Mouse (Mus musculus): ENCODE measurements around the gene Rundc1. TPM values are rescaled to one million over a fixed set of nuclear protein-coding genes. Genes with fewer than 3 reads are reported as not detected.
A peak's percentile ranks its signal among the peaks of the same experiment; 100 is the strongest.
"Not testable (repeated sequence)": the region's sequence is repeated elsewhere in the genome, so short reads cannot be mapped to it uniquely, and the experiment has no call there.

Gene Rundc1
- polyA plus RNA-seq, 1 experiment from 2014 or later = 22.5 TPM

- H3K4me2 ChIP-seq (replicated peaks) = peak overlapping the region; percentile 94
- no peaks in the 10 kb centered on the region for H3K36me3 ChIP-seq
- 3% methylated on average over 13 of the region's 13 CpGs for WGBS
- no peaks in the 10 kb centered on the region for H3K9me3 ChIP-seq
- H3K27ac ChIP-seq = no peak overlapping the region
- peaks cover 10% of the 10 kb centered on the region; the same call in 1 of the 2 replicates for H3K27me3 ChIP-seq
- no peak for ATAC-seq (ENCODE audit: insufficient number of reproducible peaks, insufficient read depth, low FRiP score, low TSS enrichment)
- H3K4me1 ChIP-seq = peaks cover 17% of the 10 kb centered on the region
- H3K4me3 ChIP-seq = peak overlapping the region; percentile 72
- peak overlapping the region; percentile 73 for H3K9ac ChIP-seq
These were observed 43.8 kb downstream of the Rundc1 start for GRCm38 (mm10) chr11:101468731-101469130.

- Histone ChIP-seq H3K4me3 (peak overlapping the region; percentile 72; the same call in 1 of the 2 replicates), H3K36me3 (no peaks in the 10 kb centered on the region), H3K4me2 (replicated peaks) (peak overlapping the region; percentile 94), H3K4me1 (peaks cover 13% of the 10 kb centered on the region), H3K27ac (no peak overlapping the region), H3K27me3 (peaks cover 10% of the 10 kb centered on the region; the same call in 1 of the 2 replicates), H3K9me3 (no peaks in the 10 kb centered on the region), H3K9ac (no peak overlapping the region)
- ATAC-seq (ENCODE audit: insufficient number of reproducible peaks, insufficient read depth, low FRiP score, low TSS enrichment) = no peak
- WGBS = 67% methylated on average over 4 of the region's 4 CpGs
These were observed 44.3 kb downstream of the Rundc1 start for GRCm38 (mm10) chr11:101469155-101469554.

GRCm38 (mm10) chr11:101470206-101470605 lies 45.3 kb downstream of the Rundc1 start:
- H3K9me3 ChIP-seq = no peaks in the 10 kb centered on the region
- no peak for ATAC-seq (ENCODE audit: insufficient number of reproducible peaks, insufficient read depth, low FRiP score, low TSS enrichment)
- no peak overlapping the region for H3K4me3 ChIP-seq
- no peak overlapping the region for H3K27ac ChIP-seq
- H3K9ac ChIP-seq = no peak overlapping the region
- 31% methylated on average over 7 of the region's 7 CpGs for WGBS
- H3K4me2 ChIP-seq (replicated peaks) = no peak overlapping the region
- 0 out of 2 replicates have a peak, but pooled peaks cover 3% of the 10 kb centered on the region for H3K4me1 ChIP-seq
- peaks cover 10% of the 10 kb centered on the region; the same call in 1 of the 2 replicates for H3K27me3 ChIP-seq
- no peaks in the 10 kb centered on the region for H3K36me3 ChIP-seq

- no peaks in the 10 kb centered on the region for H3K9me3 ChIP-seq
- H3K4me3 ChIP-seq = no peak overlapping the region
- no peak overlapping the region for H3K27ac ChIP-seq
- no peak overlapping the region for H3K4me2 ChIP-seq (replicated peaks)
- peaks cover 10% of the 10 kb centered on the region; the same call in 1 of the 2 replicates for H3K27me3 ChIP-seq
- H3K36me3 ChIP-seq = no peaks in the 10 kb centered on the region
- H3K9ac ChIP-seq = no peak overlapping the region
- ATAC-seq (ENCODE audit: insufficient number of reproducible peaks, insufficient read depth, low FRiP score, low TSS enrichment) = no peak
- H3K4me1 ChIP-seq = 0 out of 2 replicates have a peak, but pooled peaks cover 3% of the 10 kb centered on the region
- WGBS = 54% methylated on average over 3 of the region's 3 CpGs
These were observed 47.0 kb downstream of the Rundc1 start for GRCm38 (mm10) chr11:101471926-101472325.

- ATAC-seq (ENCODE audit: insufficient number of reproducible peaks, insufficient read depth, low FRiP score, low TSS enrichment) = no peak
- no peak overlapping the region for H3K9ac ChIP-seq
- peaks cover 10% of the 10 kb centered on the region; the same call in 1 of the 2 replicates for H3K27me3 ChIP-seq
- no peak overlapping the region for H3K4me2 ChIP-seq (replicated peaks)
- no peaks in the 10 kb centered on the region for H3K36me3 ChIP-seq
- no peaks in the 10 kb centered on the region for H3K9me3 ChIP-seq
- H3K4me1 ChIP-seq = 0 out of 2 replicates have a peak, but pooled peaks cover 3% of the 10 kb centered on the region
- H3K4me3 ChIP-seq = no peak overlapping the region
- H3K27ac ChIP-seq = no peak overlapping the region
- WGBS = 36% methylated on average over 7 of the region's 7 CpGs
These were observed 47.5 kb downstream of the Rundc1 start for GRCm38 (mm10) chr11:101472336-101472735.

- H3K36me3 ChIP-seq; ATAC-seq (ENCODE audit: insufficient number of reproducible peaks, insufficient read depth, low FRiP score, low TSS enrichment); H3K9ac ChIP-seq; H3K9me3 ChIP-seq; H3K4me1 ChIP-seq; H3K27ac ChIP-seq; H3K4me2 ChIP-seq (replicated peaks); H3K4me3 ChIP-seq: not testable (repeated sequence)
- 72% methylated on average over 1 of the region's 1 CpGs for WGBS
- peaks cover 10% of the 10 kb centered on the region; the same call in 1 of the 2 replicates for H3K27me3 ChIP-seq
These were observed 48.8 kb downstream of the Rundc1 start for GRCm38 (mm10) chr11:101473686-101474085.

GRCm38 (mm10) chr11:101474298-101474697 lies 49.4 kb downstream of the Rundc1 start:
- no peak overlapping the region for H3K4me2 ChIP-seq (replicated peaks)
- H3K4me1 ChIP-seq = peaks cover 4% of the 10 kb centered on the region
- no peak overlapping the region for H3K9ac ChIP-seq
- no peaks in the 10 kb centered on the region for H3K9me3 ChIP-seq
- H3K27me3 ChIP-seq = peaks cover 14% of the 10 kb centered on the region; the same call in 1 of the 2 replicates
- 89% methylated on average over 5 of the region's 5 CpGs for WGBS
- no peaks in the 10 kb centered on the region for H3K36me3 ChIP-seq
- H3K27ac ChIP-seq = no peak overlapping the region
- ATAC-seq (ENCODE audit: insufficient number of reproducible peaks, insufficient read depth, low FRiP score, low TSS enrichment) = no peak
- no peak overlapping the region for H3K4me3 ChIP-seq

- ATAC-seq (ENCODE audit: insufficient number of reproducible peaks, insufficient read depth, low FRiP score, low TSS enrichment); H3K36me3 ChIP-seq; H3K9ac ChIP-seq; H3K4me3 ChIP-seq; H3K4me2 ChIP-seq (replicated peaks); H3K27me3 ChIP-seq; H3K4me1 ChIP-seq; H3K9me3 ChIP-seq; H3K27ac ChIP-seq: not testable (repeated sequence)
- WGBS = 87% methylated on average over 4 of the region's 4 CpGs
These were observed 51.5 kb downstream of the Rundc1 start for GRCm38 (mm10) chr11:101476361-101476760.

GRCm38 (mm10) chr11:101477194-101477551 lies 52.3 kb downstream of the Rundc1 start:
- no peak overlapping the region for H3K4me3 ChIP-seq
- no peak for ATAC-seq (ENCODE audit: insufficient number of reproducible peaks, insufficient read depth, low FRiP score, low TSS enrichment)
- H3K9me3 ChIP-seq = no peaks in the 10 kb centered on the region
- H3K27me3 ChIP-seq = 0 out of 2 replicates have a peak, but pooled peaks cover 4% of the 10 kb centered on the region
- no peak overlapping the region for H3K27ac ChIP-seq
- no peak overlapping the region for H3K9ac ChIP-seq
- H3K4me1 ChIP-seq = peaks cover 8% of the 10 kb centered on the region
- WGBS = 35% methylated on average over 4 of the region's 4 CpGs
- H3K4me2 ChIP-seq (replicated peaks) = no peak overlapping the region
- no peaks in the 10 kb centered on the region for H3K36me3 ChIP-seq

- no peak for ATAC-seq (ENCODE audit: insufficient number of reproducible peaks, insufficient read depth, low FRiP score, low TSS enrichment)
- H3K36me3 ChIP-seq = no peaks in the 10 kb centered on the region
- H3K4me2 ChIP-seq (replicated peaks) = no peak overlapping the region
- no peak overlapping the region for H3K27ac ChIP-seq
- peaks cover 8% of the 10 kb centered on the region for H3K4me1 ChIP-seq
- WGBS = 55% methylated on average over 10 of the region's 10 CpGs
- H3K27me3 ChIP-seq = 0 out of 2 replicates have a peak, but pooled peaks cover 4% of the 10 kb centered on the region
- no peak overlapping the region for H3K9ac ChIP-seq
- no peaks in the 10 kb centered on the region for H3K9me3 ChIP-seq
- no peak overlapping the region for H3K4me3 ChIP-seq
These were observed 52.8 kb downstream of the Rundc1 start for GRCm38 (mm10) chr11:101477552-101478211.

GRCm38 (mm10) chr11:101479171-101479635 lies 54.3 kb downstream of the Rundc1 start:
- H3K4me2 ChIP-seq (replicated peaks) = peak overlapping the region; percentile 41
- 0 out of 2 replicates have a peak overlapping the region, but pooled peaks have one; percentile 12 for H3K4me3 ChIP-seq
- 8% methylated on average over 18 of the region's 18 CpGs for WGBS

GRCm38 (mm10) chr11:101480912-101481311 lies 56.0 kb downstream of the Rundc1 start:
- no peaks in the 10 kb centered on the region for H3K36me3 ChIP-seq
- H3K27ac ChIP-seq = no peak overlapping the region
- no peak for ATAC-seq (ENCODE audit: insufficient number of reproducible peaks, insufficient read depth, low FRiP score, low TSS enrichment)
- peaks cover 8% of the 10 kb centered on the region for H3K4me1 ChIP-seq
- no peak overlapping the region for H3K4me2 ChIP-seq (replicated peaks)
- H3K4me3 ChIP-seq = no peak overlapping the region
- H3K27me3 ChIP-seq = 0 out of 2 replicates have a peak, but pooled peaks cover 4% of the 10 kb centered on the region
- H3K9me3 ChIP-seq = no peaks in the 10 kb centered on the region
- no peak overlapping the region for H3K9ac ChIP-seq
- WGBS = 55% methylated on average over 6 of the region's 6 CpGs

More at GRCm38 (mm10) chr11:101479171-101479635, 54.3 kb downstream of the Rundc1 start:
- no peaks in the 10 kb centered on the region for H3K36me3 ChIP-seq
- 0 out of 2 replicates have a peak, but pooled peaks cover 4% of the 10 kb centered on the region for H3K27me3 ChIP-seq
- H3K4me1 ChIP-seq = peaks cover 8% of the 10 kb centered on the region
- ATAC-seq (ENCODE audit: insufficient number of reproducible peaks, insufficient read depth, low FRiP score, low TSS enrichment) = no peak
- no peak overlapping the region for H3K9ac ChIP-seq
- H3K27ac ChIP-seq = no peak overlapping the region
- no peaks in the 10 kb centered on the region for H3K9me3 ChIP-seq

All from embryonic facial prominence, embryonic 12.5 days (tissue).